Mouse (Mus musculus) telencephalon, adult 2 months (tissue): Measurements from ENCODE around the gene Ankrd24.
"Not testable (repeated sequence)": the region's sequence is repeated elsewhere in the genome, so short reads cannot be mapped to it uniquely, and the experiment has no call there.

Experiments
- DNase-seq: peaks from one replicate; pipeline ENCODE4 v3.0.0-alpha.2; 2011; ENCODE audit warnings: low read depth, low spot score

Gene Ankrd24

GRCm38 (mm10) chr10:81644162-81644561 lies 15.8 kb downstream of the Ankrd24 start:
- DNase-seq = no peak

GRCm38 (mm10) chr10:81644716-81645115 lies 16.4 kb downstream of the Ankrd24 start:
- DNase-seq = no peak

- no peak for DNase-seq
Measured at GRCm38 (mm10) chr10:81645391-81645790, 17.1 kb downstream of the Ankrd24 start.

GRCm38 (mm10) chr10:81646015-81646555 lies 17.7 kb downstream of the Ankrd24 start:
- DNase-seq = no peak

- DNase-seq = peak; percentile 87
Measured at GRCm38 (mm10) chr10:81648803-81649775, 20.7 kb downstream of the Ankrd24 start, which contains the start of gene Gm10778. Gene Gm10778 (plus strand): TSS chr10:81649059.

GRCm38 (mm10) chr10:81655178-81655577 lies 26.8 kb downstream of the Ankrd24 start:
- no peak for DNase-seq

- no peak for DNase-seq
Measured at GRCm38 (mm10) chr10:81656174-81656573, 27.8 kb downstream of the Ankrd24 start.

- DNase-seq = not testable (repeated sequence)
Measured at GRCm38 (mm10) chr10:81687114-81687513, 58.8 kb downstream of the Ankrd24 start.
